Mouse (Mus musculus) stomach, embryonic 14.5 days (tissue): ENCODE data around the gene Zfhx3. TPM values are rescaled to one million over a fixed set of nuclear protein-coding genes. Genes with fewer than 3 reads are reported as not detected.

ENCODE experiments used
- ATAC-seq: fragments of 200-750 bp; cut with Nextera tagmentation; 2 replicates; pipeline ENCODE4 v1.8.0; 2017; ENCODE audit warnings: low read depth, moderate TSS enrichment; ENCODE audit not compliant: insufficient number of reproducible peaks, insufficient read depth, low FRiP score
- H3K27ac ChIP-seq: fragments of 300-500 bp; sonication (generic); 2 replicates; pipeline ENCODE4 v1.5.1; 2014; ENCODE audit warnings: mild to moderate bottlenecking, low read length, moderate library complexity, mixed read lengths
- H3K27me3 ChIP-seq: fragments of 300-500 bp; sonication (generic); 2 replicates; pipeline ENCODE4 v1.6.1; 2014; ENCODE audit warnings: low read length, control low read depth, mixed read lengths; ENCODE audit not compliant: control insufficient read depth, insufficient read depth
- H3K36me3 ChIP-seq: fragments of 300-500 bp; sonication (generic); 2 replicates; pipeline ENCODE4 v1.6.1; 2014; ENCODE audit warnings: mild to moderate bottlenecking, control low read depth, low read length, moderate library complexity, mixed read lengths; ENCODE audit not compliant: control insufficient read depth, insufficient read depth
- H3K4me1 ChIP-seq: fragments of 300-500 bp; sonication (generic); 2 replicates; pipeline ENCODE4 v1.6.1; 2014; ENCODE audit warnings: low read length, control low read depth, mixed read lengths; ENCODE audit not compliant: control insufficient read depth, insufficient read depth
- H3K4me2 ChIP-seq: fragments of 300-500 bp; sonication (generic); replicated peaks from 2 replicates; pipeline ENCODE4 v1.6.1; 2014; ENCODE audit warnings: low read depth, low read length, control low read depth
- H3K4me3 ChIP-seq: fragments of 300-500 bp; sonication (generic); 2 replicates; pipeline ENCODE4 v1.5.1; 2014; ENCODE audit warnings: low read depth, low read length, control low read depth
- H3K9ac ChIP-seq: fragments of 300-500 bp; sonication (generic); replicated peaks from 2 replicates; pipeline ENCODE4 v1.6.1; 2014; ENCODE audit warnings: low read depth, mild to moderate bottlenecking, control low read depth, low read length, moderate library complexity, mixed read lengths
- H3K9me3 ChIP-seq: fragments of 300-500 bp; sonication (generic); 2 replicates; pipeline ENCODE4 v1.6.1; 2016; ENCODE audit warnings: low read depth, low read length, control low read depth; ENCODE audit not compliant: control insufficient read depth
- WGBS: fragments of 180-500 bp; shearing (Covaris S2); extraction: QIAGEN DNeasy Blood & Tissue Kit; methylation state at CpG from one replicate; pipeline ENCODE4 v1.1.7; 2014; 5-methylcytosine and 5-hydroxymethylcytosine counted together
- polyA plus RNA-seq: library from polyadenylated mRNA; unstranded; fragments of >200 nt; fragmentation: Nextera tagmentation; extraction: Ambion mirVana; gene quantifications from 2 replicates; pipeline ENCODE4 v1.2.1, GENCODE M21; 2014

Gene Zfhx3
- polyA plus RNA-seq, 1 experiment from 2014 or later: 25.4 TPM

DNA sequence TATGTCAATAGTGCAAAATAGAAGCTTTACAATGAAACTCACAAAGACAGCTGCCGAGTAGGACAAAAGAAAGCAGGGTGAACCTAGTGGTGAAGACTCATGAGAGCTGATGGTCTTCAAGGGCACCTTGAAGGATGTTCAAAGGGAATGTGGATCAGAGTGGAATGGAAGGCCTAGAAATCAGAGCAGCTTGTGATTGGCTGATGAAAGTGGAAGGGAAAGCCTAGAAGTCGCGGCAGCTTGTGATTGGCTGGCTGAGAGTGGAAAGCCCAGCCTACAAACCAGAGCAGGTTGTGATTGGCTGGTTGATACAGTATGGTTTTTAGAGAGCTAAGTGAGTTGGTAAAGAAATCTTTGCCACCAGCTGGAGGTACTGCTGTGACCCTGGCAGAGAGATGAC, 272.6 kb downstream of the Zfhx3 start:
- no peaks in the 10 kb centered on the region for H3K9me3 ChIP-seq
- H3K4me3 ChIP-seq: no peak overlapping the region
- H3K27ac ChIP-seq: no peak overlapping the region
- no peaks in the 10 kb centered on the region for H3K27me3 ChIP-seq
- H3K4me2 ChIP-seq: no peak overlapping the region
- no peak for ATAC-seq
- H3K36me3 ChIP-seq: no peaks in the 10 kb centered on the region
- no peak overlapping the region for H3K9ac ChIP-seq
- H3K4me1 ChIP-seq: no peaks in the 10 kb centered on the region; the same call in 1 of the 2 replicates
- 92% methylated on average over 3 of the region's 3 CpGs for WGBS

DNA sequence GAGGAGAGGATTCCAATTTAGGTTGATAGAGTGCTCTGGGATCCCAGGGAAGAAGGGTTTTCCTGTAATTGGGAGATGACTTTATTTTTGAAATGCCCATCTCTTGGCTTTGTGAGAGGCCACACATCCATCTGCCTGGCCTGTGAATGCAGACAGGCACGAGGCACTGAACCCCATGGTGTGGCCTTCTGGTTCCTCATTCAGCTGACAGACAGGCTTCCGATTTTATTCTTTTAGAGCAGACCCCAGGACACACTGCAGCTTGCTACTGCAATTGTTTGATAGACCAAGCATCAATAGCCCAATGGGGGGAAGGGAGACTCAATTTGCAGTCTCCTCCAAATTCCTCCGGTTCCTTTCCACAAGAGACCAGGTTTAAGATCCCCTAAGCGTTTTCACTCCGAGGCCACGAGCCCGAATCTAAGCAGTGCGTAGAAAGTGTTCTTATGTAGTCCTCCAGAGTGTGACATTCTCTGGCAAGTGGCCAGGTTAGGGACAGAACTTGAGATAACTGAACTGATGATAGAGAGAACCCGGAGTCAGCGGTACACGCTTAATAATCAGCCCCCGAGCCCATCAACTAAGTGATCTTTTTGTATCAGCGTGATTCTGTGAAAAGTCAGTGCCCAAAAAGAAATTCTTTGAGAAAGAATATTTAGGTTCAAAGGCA, 275.9 kb downstream of the Zfhx3 start:
- H3K4me3 ChIP-seq: no peak overlapping the region
- H3K27me3 ChIP-seq: no peaks in the 10 kb centered on the region
- no peak overlapping the region for H3K27ac ChIP-seq
- H3K9me3 ChIP-seq: no peaks in the 10 kb centered on the region
- H3K4me1 ChIP-seq: no peaks in the 10 kb centered on the region; the same call in 1 of the 2 replicates
- no peak for ATAC-seq
- 69% methylated on average over 13 of the region's 13 CpGs for WGBS
- H3K9ac ChIP-seq: no peak overlapping the region
- H3K36me3 ChIP-seq: no peaks in the 10 kb centered on the region
- no peak overlapping the region for H3K4me2 ChIP-seq

DNA sequence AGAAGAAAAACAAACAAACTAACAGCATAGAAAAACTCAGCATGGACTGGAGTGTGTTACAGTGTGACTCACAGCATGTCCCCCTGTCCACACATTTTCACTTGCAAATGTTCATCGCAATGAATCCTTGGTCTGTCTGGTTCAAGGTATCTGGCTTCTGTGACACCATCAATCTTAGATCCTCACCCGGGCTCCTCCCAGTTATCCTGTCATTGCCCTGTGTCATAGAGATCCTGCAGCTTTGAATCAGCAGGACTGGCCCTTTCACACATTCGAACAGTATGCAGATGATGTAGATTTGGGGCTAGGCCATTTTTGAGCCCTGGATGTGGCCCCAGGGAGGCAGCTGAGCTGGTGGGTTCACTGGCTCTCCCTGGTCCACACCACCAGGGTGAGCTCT, 278.1 kb downstream of the Zfhx3 start:
- H3K9ac ChIP-seq: no peak overlapping the region
- no peaks in the 10 kb centered on the region for H3K27me3 ChIP-seq
- ATAC-seq: no peak
- H3K36me3 ChIP-seq: no peaks in the 10 kb centered on the region
- H3K4me2 ChIP-seq: no peak overlapping the region
- H3K27ac ChIP-seq: no peak overlapping the region
- H3K4me1 ChIP-seq: no peaks in the 10 kb centered on the region; the same call in 1 of the 2 replicates
- H3K9me3 ChIP-seq: no peaks in the 10 kb centered on the region
- no peak overlapping the region for H3K4me3 ChIP-seq
- 67% methylated on average over 3 of the region's 3 CpGs for WGBS

DNA sequence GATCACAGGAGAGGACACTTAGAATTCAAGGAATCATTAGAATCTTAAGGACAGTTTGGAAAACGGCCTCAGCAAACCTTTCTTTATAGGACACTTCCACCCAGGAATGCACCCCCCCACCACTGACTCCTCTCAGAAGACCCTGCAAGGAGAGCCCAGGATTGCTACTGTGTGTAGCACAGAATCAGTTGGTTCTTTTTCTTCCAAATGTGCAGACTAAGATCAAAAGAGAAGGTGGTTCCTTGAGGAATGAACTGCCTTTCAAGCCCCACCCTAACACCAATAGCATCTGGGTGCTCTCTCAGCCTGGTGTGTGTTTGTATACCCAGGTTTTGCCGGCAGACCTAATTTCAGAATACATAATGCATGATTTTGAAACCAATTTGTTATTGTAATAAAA, 279.6 kb downstream of the Zfhx3 start:
- Histone ChIP-seq H3K9me3 (no peaks in the 10 kb centered on the region), H3K36me3 (no peaks in the 10 kb centered on the region), H3K4me1 (no peaks in the 10 kb centered on the region), H3K27ac (no peak overlapping the region), H3K4me2 (no peak overlapping the region), H3K4me3 (no peak overlapping the region), H3K9ac (no peak overlapping the region), H3K27me3 (no peaks in the 10 kb centered on the region)
- 63% methylated on average over 2 of the region's 2 CpGs for WGBS
- ATAC-seq: no peak

- Histone ChIP-seq H3K4me2 (no peak overlapping the region), H3K4me1 (no peaks in the 10 kb centered on the region), H3K27me3 (no peaks in the 10 kb centered on the region), H3K9ac (no peak overlapping the region), H3K4me3 (no peak overlapping the region), H3K36me3 (no peaks in the 10 kb centered on the region), H3K27ac (no peak overlapping the region), H3K9me3 (no peaks in the 10 kb centered on the region)
- no peak for ATAC-seq
- 78% methylated on average over 7 of the region's 7 CpGs for WGBS
These were observed 289.9 kb downstream of the Zfhx3 start for GRCm38 (mm10) chr8:108232326-108232725.

DNA sequence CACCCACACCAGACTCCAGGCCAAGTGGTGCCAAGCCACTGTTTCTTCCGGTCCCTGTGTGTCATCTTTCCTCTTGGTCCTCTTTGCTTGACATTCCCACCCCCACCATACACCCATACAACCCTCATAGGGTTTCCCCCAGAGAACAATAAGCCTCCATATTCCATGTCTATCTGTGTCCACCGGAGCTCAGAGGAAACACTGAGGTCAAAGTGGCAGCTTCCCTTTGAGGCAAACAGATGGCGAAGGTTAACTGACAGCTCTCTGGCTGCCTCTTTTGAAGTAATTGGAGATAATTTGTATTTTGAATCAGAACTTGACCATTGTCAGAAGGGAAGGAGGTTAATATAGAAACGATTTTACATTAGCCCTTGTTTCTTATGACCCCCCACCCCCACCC, 292.0 kb downstream of the Zfhx3 start:
- Histone ChIP-seq H3K9ac (no peak overlapping the region), H3K4me2 (no peak overlapping the region), H3K27ac (no peak overlapping the region), H3K36me3 (no peaks in the 10 kb centered on the region), H3K9me3 (no peaks in the 10 kb centered on the region), H3K27me3 (no peaks in the 10 kb centered on the region), H3K4me1 (no peaks in the 10 kb centered on the region), H3K4me3 (no peak overlapping the region)
- WGBS: 61% methylated on average over 4 of the region's 4 CpGs
- no peak for ATAC-seq

DNA sequence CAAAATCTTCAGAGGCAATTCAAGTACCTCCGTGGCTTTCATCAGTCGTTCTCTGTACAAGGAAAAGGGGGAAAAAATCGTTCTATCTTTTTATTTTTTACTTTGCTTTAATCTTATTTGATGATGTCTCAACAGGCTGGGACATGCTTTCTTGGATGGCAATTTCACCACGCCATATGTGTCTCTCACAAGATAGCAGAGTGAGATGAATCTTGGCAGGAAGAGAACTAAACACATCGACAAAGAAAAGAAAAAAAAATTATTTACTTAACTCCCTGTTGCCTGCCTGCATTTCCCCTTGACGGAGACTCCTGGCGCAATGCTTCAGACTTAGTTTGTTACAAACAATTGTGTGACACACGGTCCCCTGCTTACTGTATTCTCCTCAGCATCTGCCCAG, 294.3 kb downstream of the Zfhx3 start:
- H3K27ac ChIP-seq: no peak overlapping the region
- ATAC-seq: no peak
- 0 out of 2 replicates have a peak, but pooled peaks cover 3% of the 10 kb centered on the region for H3K27me3 ChIP-seq
- H3K9me3 ChIP-seq: no peaks in the 10 kb centered on the region
- H3K36me3 ChIP-seq: no peaks in the 10 kb centered on the region
- peaks cover 2% of the 10 kb centered on the region; the same call in 1 of the 2 replicates for H3K4me1 ChIP-seq
- no peak overlapping the region for H3K4me3 ChIP-seq
- no peak overlapping the region for H3K9ac ChIP-seq
- H3K4me2 ChIP-seq: no peak overlapping the region
- 56% methylated on average over 8 of the region's 8 CpGs for WGBS

GRCm38 (mm10) chr8:108239531-108239930, 297.1 kb downstream of the Zfhx3 start:
- no peak for ATAC-seq
- 0 out of 2 replicates have a peak, but pooled peaks cover 3% of the 10 kb centered on the region for H3K27me3 ChIP-seq
- H3K4me3 ChIP-seq: no peak overlapping the region
- H3K4me2 ChIP-seq: no peak overlapping the region
- 83% methylated on average over 5 of the region's 5 CpGs for WGBS
- no peak overlapping the region for H3K9ac ChIP-seq
- H3K36me3 ChIP-seq: no peaks in the 10 kb centered on the region
- H3K27ac ChIP-seq: no peak overlapping the region
- no peaks in the 10 kb centered on the region for H3K9me3 ChIP-seq
- peaks cover 2% of the 10 kb centered on the region; the same call in 1 of the 2 replicates for H3K4me1 ChIP-seq
